Mouse (Mus musculus) heart, embryonic 15.5 days (tissue): ENCODE measurements at regions not wholly inside any gene's neighbourhood (a gene's known extent, or its start where the extent isn't known, plus 50 kb on each side); places are given as distances from the start of the nearest gene placed in this dataset.

Source experiments
- ATAC-seq: fragments of 200-750 bp; cut with Nextera tagmentation; replicated peaks from 2 replicates; pipeline ENCODE4 v1.8.0; 2017; ENCODE audit warnings: low read depth, moderate TSS enrichment; ENCODE audit not compliant: insufficient number of reproducible peaks, insufficient read depth, low FRiP score
- H3K27ac ChIP-seq: fragments of 300-500 bp; sonication (generic); 2 replicates; pipeline ENCODE4 v1.5.1; 2015; ENCODE audit warnings: mild to moderate bottlenecking, inconsistent platforms
- H3K27me3 ChIP-seq: fragments of 300-500 bp; sonication (generic); 2 replicates; pipeline ENCODE4 v1.6.1; 2015; ENCODE audit warnings: inconsistent platforms
- H3K36me3 ChIP-seq: fragments of 300-500 bp; sonication (generic); 2 replicates; pipeline ENCODE4 v1.6.1; 2015; ENCODE audit warnings: mild to moderate bottlenecking, inconsistent platforms
- H3K4me1 ChIP-seq: fragments of 300-500 bp; sonication (generic); replicated peaks from 2 replicates; pipeline ENCODE4 v1.6.1; 2015; ENCODE audit warnings: inconsistent platforms
- H3K4me2 ChIP-seq: fragments of 300-500 bp; sonication (generic); 2 replicates; pipeline ENCODE4 v1.6.1; 2015; ENCODE audit warnings: inconsistent platforms, mild to moderate bottlenecking, moderate library complexity
- H3K4me3 ChIP-seq: fragments of 300-500 bp; sonication (generic); 2 replicates; pipeline ENCODE4 v1.5.1; 2015; ENCODE audit warnings: mild to moderate bottlenecking, inconsistent platforms
- H3K9ac ChIP-seq: fragments of 300-500 bp; sonication (generic); 2 replicates; pipeline ENCODE4 v1.6.1; 2015; ENCODE audit warnings: mild to moderate bottlenecking, inconsistent platforms
- H3K9me3 ChIP-seq: fragments of 300-500 bp; sonication (generic); replicated peaks from 2 replicates; pipeline ENCODE4 v1.6.1; 2016; ENCODE audit warnings: inconsistent platforms
- WGBS: fragments of 180-500 bp; shearing (Covaris S2); methylation state at CpG from one replicate; pipeline ENCODE4 v1.1.7; 2015; ENCODE audit warnings: mixed read lengths; 5-methylcytosine and 5-hydroxymethylcytosine counted together

- ATAC-seq, result no peak
- no peaks in the 10 kb centered on the region for H3K9me3 ChIP-seq
- no peak overlapping the region for H3K9ac ChIP-seq
- no peak overlapping the region for H3K4me3 ChIP-seq
- WGBS, result 60% methylated on average over 3 of the region's 3 CpGs
- peaks cover 17% of the 10 kb centered on the region; the same call in 1 of the 2 replicates for H3K27me3 ChIP-seq
- no peak overlapping the region for H3K27ac ChIP-seq
- H3K36me3 ChIP-seq, result no peaks in the 10 kb centered on the region
- no peak overlapping the region for H3K4me2 ChIP-seq
- 0 out of 2 replicates have a peak, but pooled peaks cover 3% of the 10 kb centered on the region for H3K4me1 ChIP-seq
Observed at GRCm38 (mm10) chr12:32768744-32769535, 50.4 kb upstream of the Nampt start.
